Mouse (Mus musculus) embryonic fibroblast, embryonic 13.5 days (primary cell): ENCODE results near the gene Coq9.

Experiments
- CTCF ChIP-seq: IDR thresholded peaks from 2 replicates; pipeline ENCODE4 v1.5.1; 2011; ENCODE audit warnings: mild to moderate bottlenecking, control low read depth, low read length, moderate library complexity, borderline replicate concordance; ENCODE audit not compliant: insufficient read depth
- POLR2A ChIP-seq: IDR thresholded peaks from 2 replicates; pipeline ENCODE4 v1.6.1; 2011; ENCODE audit warnings: low read depth, mild to moderate bottlenecking, control low read depth, low read length, moderate library complexity

DNA sequence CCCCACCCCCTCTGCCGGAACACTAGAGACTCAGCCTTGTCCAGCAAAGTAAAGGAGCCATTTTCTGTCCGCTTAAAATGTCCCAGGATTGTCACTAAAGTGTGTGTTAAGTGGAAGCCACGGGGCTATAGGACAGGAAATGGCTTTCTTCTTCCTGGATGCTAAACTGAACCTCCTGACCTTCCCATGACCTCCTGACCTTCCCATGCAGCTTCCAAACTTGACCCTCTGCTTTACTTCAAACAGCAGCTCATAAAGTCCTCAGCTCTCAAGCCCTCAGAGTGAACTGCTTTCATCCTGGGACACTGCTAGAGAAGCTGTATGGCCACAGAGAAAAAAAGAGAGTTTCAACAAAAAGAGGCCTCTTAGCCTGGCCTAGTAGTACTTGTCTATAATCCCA lies 38.7 kb downstream of the Coq9 start:
- TF ChIP-seq POLR2A, result no peak
- no peak for TF ChIP-seq CTCF
